Mouse (Mus musculus): ENCODE data around the gene Cmklr1. TPM values are rescaled to one million over a fixed set of nuclear protein-coding genes. Genes with fewer than 3 reads are reported as not detected.

The Cmklr1 gene
- polyA plus RNA-seq, 1 experiment from 2014 or later: 1.3 TPM

DNA sequence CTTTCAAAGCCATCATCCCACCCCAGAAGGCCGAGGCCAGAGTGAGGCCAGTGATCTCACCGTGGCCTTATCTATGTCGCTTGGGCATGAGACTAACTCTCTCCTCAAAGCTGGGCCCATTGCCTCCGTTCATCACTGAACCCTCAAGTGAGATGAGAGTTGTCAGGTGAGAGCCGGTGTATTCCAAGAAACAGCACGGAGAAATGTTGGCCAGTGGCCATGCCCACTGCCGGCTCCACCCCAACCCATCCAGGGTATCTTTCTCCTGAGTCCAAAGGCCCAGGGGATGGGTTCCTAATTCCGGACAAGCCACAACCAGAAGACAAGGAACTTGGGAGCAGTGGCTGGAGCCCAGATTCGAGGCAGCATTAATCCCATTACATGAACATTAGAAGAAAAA is 46.8 kb downstream of the Cmklr1 start:
- H3K4me3 ChIP-seq (ENCODE audit: low read length): no peak overlapping the region
- H3K27ac ChIP-seq (ENCODE audit: low read length): no peak overlapping the region
- no peak overlapping the region for H3K9ac ChIP-seq (ENCODE audit: low read depth, low read length)
- peaks cover 4% of the 10 kb centered on the region; the same call in 1 of the 2 replicates for H3K4me1 ChIP-seq (ENCODE audit: control insufficient read depth, insufficient read depth, low read length)
- 78% methylated on average over 9 of the region's 9 CpGs for WGBS
- no peak overlapping the region for H3K4me2 ChIP-seq (ENCODE audit: low read depth, low read length)
- H3K36me3 ChIP-seq (ENCODE audit: control insufficient read depth, insufficient read depth, low read length): no peaks in the 10 kb centered on the region
- ATAC-seq: no peak
- H3K9me3 ChIP-seq (ENCODE audit: control insufficient read depth, low read length): no peaks in the 10 kb centered on the region
- H3K27me3 ChIP-seq (replicated peaks; ENCODE audit: control insufficient read depth, insufficient read depth, low read length): no peaks in the 10 kb centered on the region

DNA sequence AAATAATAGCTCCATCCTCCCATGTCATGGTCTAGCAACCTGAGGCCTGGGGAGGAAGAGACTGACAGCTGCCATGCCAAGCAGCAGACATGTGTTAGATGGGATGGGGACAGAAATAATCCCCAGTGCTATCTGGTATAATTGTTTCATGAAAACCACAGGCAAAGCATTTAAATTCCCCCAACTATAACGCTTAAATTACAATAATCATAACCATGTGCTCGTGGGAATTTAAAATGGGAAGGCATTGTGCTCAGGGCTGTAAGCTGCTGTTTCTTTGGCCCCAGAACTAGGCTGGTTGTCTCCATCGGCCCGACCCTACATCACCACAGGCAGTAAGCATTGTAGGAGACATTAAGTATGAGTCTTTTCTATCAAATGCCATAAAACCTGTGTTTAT is 49.4 kb downstream of the Cmklr1 start:
- H3K4me2 ChIP-seq (ENCODE audit: low read depth, low read length): no peak overlapping the region
- no peak overlapping the region for H3K27ac ChIP-seq (ENCODE audit: low read length)
- H3K4me3 ChIP-seq (ENCODE audit: low read length): no peak overlapping the region
- no peak overlapping the region for H3K9ac ChIP-seq (ENCODE audit: low read depth, low read length)
- H3K27me3 ChIP-seq (replicated peaks; ENCODE audit: control insufficient read depth, insufficient read depth, low read length): no peaks in the 10 kb centered on the region
- H3K36me3 ChIP-seq (ENCODE audit: control insufficient read depth, insufficient read depth, low read length): no peaks in the 10 kb centered on the region
- H3K4me1 ChIP-seq (ENCODE audit: control insufficient read depth, insufficient read depth, low read length): no peaks in the 10 kb centered on the region
- no peak for ATAC-seq
- 83% methylated on average over 4 of the region's 4 CpGs for WGBS
- H3K9me3 ChIP-seq (ENCODE audit: control insufficient read depth, low read length): no peaks in the 10 kb centered on the region

GRCm38 (mm10) chr5:113600181-113600580 is 50.0 kb downstream of the Cmklr1 start:
- Histone ChIP-seq H3K36me3 (ENCODE audit: control insufficient read depth, insufficient read depth, low read length) (no peaks in the 10 kb centered on the region), H3K9me3 (ENCODE audit: control insufficient read depth, low read length) (no peaks in the 10 kb centered on the region), H3K9ac (ENCODE audit: low read depth, low read length) (no peak overlapping the region), H3K4me2 (ENCODE audit: low read depth, low read length) (no peak overlapping the region), H3K4me3 (ENCODE audit: low read length) (no peak overlapping the region), H3K27ac (ENCODE audit: low read length) (no peak overlapping the region), H3K4me1 (ENCODE audit: control insufficient read depth, insufficient read depth, low read length) (no peaks in the 10 kb centered on the region), H3K27me3 (replicated peaks; ENCODE audit: control insufficient read depth, insufficient read depth, low read length) (no peaks in the 10 kb centered on the region)
- WGBS: 86% methylated on average over 3 of the region's 3 CpGs
- ATAC-seq: no peak

DNA sequence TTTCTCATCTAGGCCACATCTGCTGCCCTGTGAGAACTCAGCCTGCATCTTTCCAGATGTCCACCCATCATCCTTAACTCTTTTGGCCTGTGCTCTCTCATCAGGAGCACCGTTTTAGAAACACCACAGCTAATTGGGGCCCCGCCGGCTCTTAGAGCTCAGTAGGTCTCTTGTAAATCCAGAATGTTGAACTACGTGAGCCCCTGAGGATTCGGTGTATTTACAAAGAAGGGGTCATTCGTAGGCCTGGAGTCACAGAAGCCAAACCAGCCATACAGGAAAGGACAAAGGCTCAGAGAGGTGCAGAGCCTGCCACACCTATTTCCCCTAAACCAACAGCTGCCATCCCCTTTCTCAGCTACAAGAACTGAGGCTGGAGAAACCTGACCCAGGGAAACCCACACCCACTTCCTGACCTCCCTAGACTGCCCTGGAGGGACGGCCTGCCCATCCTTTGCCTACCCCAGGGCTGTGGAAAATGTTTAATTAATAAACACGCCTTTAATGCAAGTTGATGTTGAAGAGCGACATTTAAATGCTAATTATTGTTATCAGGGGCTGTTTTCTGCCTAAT is 53.4 kb downstream of the Cmklr1 start:
- Histone ChIP-seq H3K9ac (ENCODE audit: low read depth, low read length) (no peak overlapping the region), H3K9me3 (ENCODE audit: control insufficient read depth, low read length) (no peaks in the 10 kb centered on the region), H3K27ac (ENCODE audit: low read length) (no peak overlapping the region), H3K4me2 (ENCODE audit: low read depth, low read length) (no peak overlapping the region), H3K36me3 (ENCODE audit: control insufficient read depth, insufficient read depth, low read length) (no peaks in the 10 kb centered on the region), H3K4me1 (ENCODE audit: control insufficient read depth, insufficient read depth, low read length) (no peaks in the 10 kb centered on the region), H3K4me3 (ENCODE audit: low read length) (no peak overlapping the region), H3K27me3 (replicated peaks; ENCODE audit: control insufficient read depth, insufficient read depth, low read length) (no peaks in the 10 kb centered on the region)
- no peak for ATAC-seq
- 67% methylated on average over 9 of the region's 9 CpGs for WGBS

- Histone ChIP-seq H3K4me2 (ENCODE audit: low read depth, low read length) (no peak overlapping the region), H3K9ac (ENCODE audit: low read depth, low read length) (no peak overlapping the region), H3K4me1 (ENCODE audit: control insufficient read depth, insufficient read depth, low read length) (no peaks in the 10 kb centered on the region), H3K36me3 (ENCODE audit: control insufficient read depth, insufficient read depth, low read length) (no peaks in the 10 kb centered on the region), H3K9me3 (ENCODE audit: control insufficient read depth, low read length) (no peaks in the 10 kb centered on the region), H3K27ac (ENCODE audit: low read length) (no peak overlapping the region), H3K27me3 (replicated peaks; ENCODE audit: control insufficient read depth, insufficient read depth, low read length) (no peaks in the 10 kb centered on the region), H3K4me3 (ENCODE audit: low read length) (no peak overlapping the region)
- no peak for ATAC-seq
- WGBS: 80% methylated on average over 9 of the region's 9 CpGs
Observed at GRCm38 (mm10) chr5:113596252-113596651, 54.0 kb downstream of the Cmklr1 start.

GRCm38 (mm10) chr5:113593911-113594705 is 56.1 kb downstream of the Cmklr1 start:
- no peak overlapping the region for H3K4me3 ChIP-seq (ENCODE audit: low read length)
- no peak overlapping the region for H3K27ac ChIP-seq (ENCODE audit: low read length)
- H3K9me3 ChIP-seq (ENCODE audit: control insufficient read depth, low read length): no peaks in the 10 kb centered on the region
- no peak overlapping the region for H3K9ac ChIP-seq (ENCODE audit: low read depth, low read length)
- no peaks in the 10 kb centered on the region for H3K36me3 ChIP-seq (ENCODE audit: control insufficient read depth, insufficient read depth, low read length)
- H3K4me2 ChIP-seq (ENCODE audit: low read depth, low read length): no peak overlapping the region
- H3K27me3 ChIP-seq (replicated peaks; ENCODE audit: control insufficient read depth, insufficient read depth, low read length): no peaks in the 10 kb centered on the region
- ATAC-seq: no peak
- no peaks in the 10 kb centered on the region for H3K4me1 ChIP-seq (ENCODE audit: control insufficient read depth, insufficient read depth, low read length)
- 82% methylated on average over 6 of the region's 6 CpGs for WGBS

DNA sequence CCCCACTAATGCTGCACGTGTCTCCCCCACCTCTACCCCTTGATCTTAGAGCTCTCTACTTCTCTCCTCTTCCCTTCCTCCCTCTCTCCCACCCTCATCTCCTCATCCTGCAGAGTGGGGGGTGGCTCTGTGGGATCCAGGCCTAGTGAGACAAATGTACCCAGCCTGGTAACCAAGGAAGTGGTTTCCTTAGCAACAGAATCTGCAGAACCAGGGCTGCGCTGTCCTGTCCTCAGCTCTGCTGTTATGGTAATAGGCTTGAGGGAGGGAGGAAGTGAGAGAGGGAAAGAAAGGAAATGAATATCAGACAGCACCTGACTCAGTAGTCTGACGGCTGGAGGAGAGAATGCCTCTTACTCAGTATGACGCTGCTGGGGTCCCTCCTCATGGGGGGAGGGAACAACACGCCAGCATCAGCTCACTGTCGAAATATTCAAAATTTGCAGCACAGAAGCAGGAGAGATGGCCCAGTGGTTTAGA is 58.4 kb downstream of the Cmklr1 start:
- H3K4me1 ChIP-seq (ENCODE audit: control insufficient read depth, insufficient read depth, low read length): no peaks in the 10 kb centered on the region
- H3K4me3 ChIP-seq (ENCODE audit: low read length): no peak overlapping the region
- ATAC-seq: no peak
- H3K36me3 ChIP-seq (ENCODE audit: control insufficient read depth, insufficient read depth, low read length): no peaks in the 10 kb centered on the region
- H3K9ac ChIP-seq (ENCODE audit: low read depth, low read length): no peak overlapping the region
- H3K27ac ChIP-seq (ENCODE audit: low read length): no peak overlapping the region
- H3K27me3 ChIP-seq (replicated peaks; ENCODE audit: control insufficient read depth, insufficient read depth, low read length): no peaks in the 10 kb centered on the region
- no peaks in the 10 kb centered on the region for H3K9me3 ChIP-seq (ENCODE audit: control insufficient read depth, low read length)
- no peak overlapping the region for H3K4me2 ChIP-seq (ENCODE audit: low read depth, low read length)
- WGBS: 28% methylated on average over 6 of the region's 6 CpGs

GRCm38 (mm10) chr5:113591166-113591565 is 59.1 kb downstream of the Cmklr1 start:
- Histone ChIP-seq H3K27me3 (replicated peaks; ENCODE audit: control insufficient read depth, insufficient read depth, low read length) (no peaks in the 10 kb centered on the region), H3K4me2 (ENCODE audit: low read depth, low read length) (no peak overlapping the region), H3K9ac (ENCODE audit: low read depth, low read length) (no peak overlapping the region), H3K9me3 (ENCODE audit: control insufficient read depth, low read length) (no peaks in the 10 kb centered on the region), H3K4me1 (ENCODE audit: control insufficient read depth, insufficient read depth, low read length) (no peaks in the 10 kb centered on the region), H3K27ac (ENCODE audit: low read length) (no peak overlapping the region), H3K4me3 (ENCODE audit: low read length) (no peak overlapping the region), H3K36me3 (ENCODE audit: control insufficient read depth, insufficient read depth, low read length) (no peaks in the 10 kb centered on the region)
- no peak for ATAC-seq
- WGBS: 25% methylated on average over 3 of the region's 3 CpGs

- Histone ChIP-seq H3K27ac (ENCODE audit: low read length) (no peak overlapping the region), H3K4me3 (ENCODE audit: low read length) (no peak overlapping the region), H3K9ac (ENCODE audit: low read depth, low read length) (no peak overlapping the region), H3K27me3 (replicated peaks; ENCODE audit: control insufficient read depth, insufficient read depth, low read length) (no peaks in the 10 kb centered on the region), H3K36me3 (ENCODE audit: control insufficient read depth, insufficient read depth, low read length) (no peaks in the 10 kb centered on the region), H3K4me2 (ENCODE audit: low read depth, low read length) (no peak overlapping the region), H3K4me1 (ENCODE audit: control insufficient read depth, insufficient read depth, low read length) (no peaks in the 10 kb centered on the region), H3K9me3 (ENCODE audit: control insufficient read depth, low read length) (no peaks in the 10 kb centered on the region)
- 73% methylated on average over 5 of the region's 5 CpGs for WGBS
- no peak for ATAC-seq
Observed at GRCm38 (mm10) chr5:113590010-113590640, 60.1 kb downstream of the Cmklr1 start.
